Mouse (Mus musculus): Measurements from ENCODE around the gene Agtr1a.

GRCm38 (mm10) chr13:30338576-30338975, 2.3 kb downstream of the Agtr1a start:
- TF ChIP-seq CTCF (IDR thresholded peaks at IDR 0.05; ENCODE audit: low read depth, low read length) (no peak), POLR2A (IDR thresholded peaks at IDR 0.05; ENCODE audit: extremely low read depth, insufficient read depth, low read length) (no peak)
